Mouse (Mus musculus): ENCODE measurements around the gene Sbk2. TPM values are rescaled to one million over a fixed set of nuclear protein-coding genes. Genes with fewer than 3 reads are reported as not detected.

Sbk2 gene
- total RNA-seq, 2 experiments from 2014 or later = 39.9 to 51.4 TPM

DNA sequence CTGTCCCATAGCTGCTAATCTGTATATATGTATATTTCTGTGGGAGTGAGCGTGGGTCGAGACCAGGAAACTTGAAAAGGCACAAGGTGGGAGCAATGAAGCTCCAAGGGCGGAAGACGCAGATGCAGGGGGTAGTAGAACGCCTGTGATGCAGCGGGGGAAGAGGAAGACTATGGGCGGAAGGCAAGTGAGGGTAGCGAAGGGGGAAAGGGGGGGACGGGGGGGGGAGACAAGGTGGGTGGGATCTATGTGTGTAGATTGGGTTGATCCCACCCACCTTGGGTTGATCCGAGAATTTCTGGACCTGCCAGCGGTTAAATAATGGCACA lies 63.7 kb downstream of the Sbk2 start:
- intact Hi-C loops (cut with DNase I; ENCODE audit: low total_unique reads) = no loop called here

DNA sequence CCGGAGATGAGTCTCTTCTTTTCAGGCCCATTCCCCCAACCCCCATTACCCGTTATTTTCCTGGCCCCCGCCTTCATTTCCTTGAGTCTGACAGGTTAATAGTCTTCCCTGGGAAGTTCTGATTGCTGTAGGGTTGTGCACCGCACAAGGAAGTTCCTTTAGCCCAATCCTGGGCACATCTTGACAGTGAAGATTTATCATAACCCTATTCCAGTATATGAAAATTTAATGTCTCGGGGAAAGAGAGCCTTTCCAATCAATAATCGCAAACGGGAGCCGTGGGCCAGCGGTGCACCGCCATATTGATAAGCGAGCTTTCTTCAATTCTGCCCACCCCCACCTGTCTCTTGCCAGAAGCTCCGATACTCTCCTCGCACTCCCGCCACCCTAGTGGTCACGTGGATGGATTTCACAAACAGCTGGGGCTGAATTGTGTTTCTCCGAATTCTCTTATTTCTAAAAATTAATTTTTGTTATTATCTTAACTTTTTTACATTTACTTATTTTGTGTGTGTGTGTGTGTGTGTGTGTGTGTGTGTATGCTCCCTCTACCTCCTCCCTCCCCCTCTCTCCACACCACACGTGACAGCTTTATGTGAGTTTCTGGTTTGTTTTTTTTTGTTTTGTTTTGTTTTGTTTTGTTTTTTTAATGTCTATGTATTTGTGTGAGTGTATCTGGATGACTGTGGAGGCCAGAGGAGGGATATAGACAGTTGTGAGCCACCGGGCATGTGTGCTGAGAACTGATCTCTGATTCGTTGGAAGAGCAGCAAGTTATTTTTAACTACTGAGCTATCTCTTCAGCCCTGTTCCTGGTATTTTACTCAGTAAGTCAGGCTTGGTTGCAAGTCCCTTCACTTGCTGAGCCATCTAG lies 64.3 kb downstream of the Sbk2 start:
- intact Hi-C loops (cut with DNase I; ENCODE audit: low total_unique reads) = no loop called here
- peak; percentile 45 for DNase-seq

More for the DNA sequence above, 63.7 kb downstream of the Sbk2 start:
- no peak for DNase-seq

DNA sequence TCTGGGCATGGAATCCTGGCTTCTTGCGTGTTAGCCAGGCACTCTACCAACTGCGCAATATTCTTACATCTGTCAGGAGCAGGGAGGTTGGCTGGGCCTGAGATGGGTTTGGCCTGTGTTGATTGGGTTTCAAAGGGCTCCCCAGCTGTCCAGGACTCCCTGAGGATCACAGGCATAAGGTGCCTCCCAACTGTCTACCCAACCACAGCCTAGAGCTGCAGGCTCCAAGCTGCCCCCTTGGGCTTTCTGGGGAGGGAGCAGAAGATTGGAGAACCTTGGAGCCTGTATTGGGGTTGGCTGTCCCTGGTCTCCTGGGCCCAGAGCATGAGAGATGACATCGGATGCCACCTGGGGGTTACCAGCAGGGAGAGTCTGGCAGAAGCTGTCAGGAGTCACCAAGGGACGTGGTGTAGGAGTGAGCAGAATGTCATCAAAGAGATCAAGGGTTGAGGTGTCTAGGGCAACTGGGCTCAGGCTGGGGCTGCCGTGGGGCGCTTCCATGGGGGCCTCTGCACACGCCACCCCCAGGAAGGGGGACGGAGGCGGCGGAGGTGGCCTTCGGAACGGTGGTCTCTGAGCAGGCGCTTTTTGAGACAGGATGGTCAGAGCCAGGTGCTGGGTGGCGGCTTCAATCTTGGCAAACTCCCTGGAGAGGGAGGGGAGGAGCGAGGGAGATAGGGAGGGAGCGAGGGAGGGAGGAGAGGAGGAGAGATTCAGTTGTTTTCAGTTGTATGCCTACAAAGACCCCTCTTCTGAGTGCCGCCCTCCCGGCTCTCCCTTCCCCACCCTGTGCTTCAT lies 65.2 kb downstream of the Sbk2 start:
- intact Hi-C loops (cut with DNase I; ENCODE audit: low total_unique reads) = no loop called here
- no peak for DNase-seq

DNA sequence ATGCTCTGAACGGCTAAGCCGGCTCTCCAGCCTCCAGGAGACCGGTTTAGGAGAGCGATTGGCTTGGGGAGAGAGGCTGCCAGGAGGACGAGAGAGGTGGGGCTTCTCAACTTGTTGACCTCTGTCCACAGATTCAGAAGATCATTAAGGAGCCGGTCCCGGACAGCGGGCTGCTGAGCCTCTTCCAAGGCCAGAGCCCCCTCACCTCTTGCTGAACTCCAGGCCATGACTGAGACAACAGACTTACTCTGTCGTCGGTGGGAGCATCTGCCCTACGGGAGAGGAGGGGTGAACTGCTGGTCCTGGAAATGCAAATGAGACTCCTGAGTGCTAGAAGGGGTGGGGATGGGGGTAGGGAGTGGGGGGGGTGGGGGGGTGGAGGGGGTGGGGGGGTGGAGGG lies 69.0 kb downstream of the Sbk2 start:
- intact Hi-C loops (cut with DNase I; ENCODE audit: low total_unique reads) = no loop called here
- DNase-seq = no peak

Other genes starting within 250 kb of the Sbk2 start
- gene Tmem150b, start 239.2 kb downstream of the Sbk2 start, total RNA-seq (2021) = under 1 TPM in 1 of 2 experiments, not detected in 1; 0.12 TPM
- gene Kmt5c, start 224.3 kb downstream of the Sbk2 start, total RNA-seq (2021) = 10 to 100 TPM; 18.9 to 19.9 TPM
- 1 to 10 TPM; 2.6 to 2.9 TPM for gene Cox6b2, start 211.3 kb downstream of the Sbk2 start, total RNA-seq (2021)
- not detected for gene Fam71e2, start 193.1 kb downstream of the Sbk2 start, total RNA-seq (2021)
- under 1 TPM in 1 of 2 experiments, not detected in 1; 0.13 TPM for gene Il11, start 181.5 kb downstream of the Sbk2 start, total RNA-seq (2021)
- gene Tmem190, start 181.5 kb downstream of the Sbk2 start, total RNA-seq (2021) = not detected
- gene Tmem238, start 174.8 kb downstream of the Sbk2 start, total RNA-seq (2021) = 1 to 10 TPM; 2.5 to 4.1 TPM
- 100 to 1,000 TPM; 613 to 657 TPM for gene Rpl28, start 171.5 kb downstream of the Sbk2 start, total RNA-seq (2021)
- gene Ube2s, start 151.8 kb downstream of the Sbk2 start, total RNA-seq (2021) = 10 to 100 TPM; 79.5 to 80.4 TPM
- not detected for gene Shisa7, start 119.7 kb downstream of the Sbk2 start, total RNA-seq (2021)
- gene Isoc2b, start 94.1 kb downstream of the Sbk2 start, total RNA-seq (2021) = 1 to 10 TPM; 2.4 TPM
- gene Isoc2a, start 87.3 kb downstream of the Sbk2 start, total RNA-seq (2021) = 10 to 100 TPM; 15.8 to 16.7 TPM
- gene Gm36210, start 57.9 kb downstream of the Sbk2 start, total RNA-seq (2021) = not detected
- gene Zfp628, start 49.2 kb downstream of the Sbk2 start, total RNA-seq (2021) = 1 to 10 TPM; 7.9 to 8.4 TPM
- 1 to 10 TPM; 2.4 to 3.3 TPM for gene Nat14, start 42.4 kb downstream of the Sbk2 start, total RNA-seq (2021)
- 10 to 100 TPM; 28.5 to 33.4 TPM for gene Ssc5d, start 38.6 kb downstream of the Sbk2 start, total RNA-seq (2021)
- gene Sbk3, start 6.8 kb upstream of the Sbk2 start, total RNA-seq (2021) = 1 to 10 TPM in 1 of 2 experiments, under 1 TPM in 1; 0.33 to 1.0 TPM
- 10 to 100 TPM in 1 of 2 experiments, 1 to 10 TPM in 1; 9.0 to 10.5 TPM for gene Zfp579, start 31.8 kb upstream of the Sbk2 start, total RNA-seq (2021)
- gene Zfp524, start 50.0 kb upstream of the Sbk2 start, total RNA-seq (2021) = 1 to 10 TPM; 5.8 to 6.0 TPM
- 10 to 100 TPM; 16.3 to 16.5 TPM for gene Fiz1, start 50.3 kb upstream of the Sbk2 start, total RNA-seq (2021)
- not detected for gene Gm44973, start 51.1 kb upstream of the Sbk2 start, total RNA-seq (2021)
- gene Zfp865, start 56.0 kb upstream of the Sbk2 start, total RNA-seq (2021) = 10 to 100 TPM; 12.6 to 13.4 TPM
- under 1 TPM; 0.31 to 0.33 TPM for gene Ccdc106, start 56.1 kb upstream of the Sbk2 start, total RNA-seq (2021)
- not detected for gene 4632433K11Rik, start 69.7 kb upstream of the Sbk2 start, total RNA-seq (2021)
- 1 to 10 TPM; 4.3 to 5.0 TPM for gene Zfp784, start 74.0 kb upstream of the Sbk2 start, total RNA-seq (2021)
- 1 to 10 TPM; 5.6 to 6.6 TPM for gene Zfp580, start 87.1 kb upstream of the Sbk2 start, total RNA-seq (2021)
- 10 to 100 TPM; 52.0 to 62.2 TPM for gene U2af2, start 97.7 kb upstream of the Sbk2 start, total RNA-seq (2021)
- gene Epn1, start 115.8 kb upstream of the Sbk2 start, total RNA-seq (2021) = 100 to 1,000 TPM; 100 to 107 TPM
- gene Rfpl4, start 152.5 kb upstream of the Sbk2 start, total RNA-seq (2021) = not detected
- 1 to 10 TPM; 1.4 to 1.7 TPM for gene Rasl2-9, start 161.5 kb upstream of the Sbk2 start, total RNA-seq (2021)
- not detected for gene Vmn1r55, start 185.3 kb upstream of the Sbk2 start, total RNA-seq (2021)
- not detected for gene Vmn1r56, start 232.3 kb upstream of the Sbk2 start, total RNA-seq (2021)